Mouse (Mus musculus) Patski (cell line): Measurements from ENCODE around the gene Spn. TPM values are rescaled to one million over a fixed set of nuclear protein-coding genes. Genes with fewer than 3 reads are reported as not detected.

Experiments
- ATAC-seq: fragments of 100-300 bp; one replicate; pipeline ENCODE4 v1.8.0; 2021
- CTCF ChIA-PET: fragments of 350-600 bp; sonication (Branson Sonifier 250); formaldehyde crosslinking; loops from one replicate; lab custom pipeline; 2022; ENCODE audit warnings: inconsistent platforms; lab: Charles Lee
- POLR2A ChIA-PET: fragments of 350-600 bp; sonication (Branson Sonifier 250); formaldehyde crosslinking; loops from one replicate; lab custom pipeline; 2022; ENCODE audit warnings: antibody characterized with exemption, inconsistent platforms; lab: Charles Lee
- DNase-seq: peaks from one replicate; pipeline ENCODE4 v3.0.0-alpha.2; 2011; ENCODE audit warnings: low read depth, low spot score
- H3K27me3 ChIP-seq: fragments of 371-371 bp; one replicate; pipeline ENCODE4 v1.5.1; 2021
- CTCF ChIP-seq: fragments of 100-300 bp; IDR thresholded peaks from one replicate; pipeline ENCODE4 v1.5.1; 2021
- in situ Hi-C: fragments of 300-500 bp; cut with MboI; formaldehyde crosslinking; loops from 3 replicates; pipeline ENCODE4 v1.11.1; 2018; ENCODE audit warnings: low pct_unique_long_range_greater_than_20kb, mixed read lengths
- polyA plus RNA-seq: library from polyadenylated mRNA; unstranded; gene quantifications from one replicate; pipeline ENCODE4 v1.2.3, GENCODE M21; 2021

Gene Spn
- polyA plus RNA-seq, 1 experiment from 2014 or later: 0.21 TPM

DNA sequence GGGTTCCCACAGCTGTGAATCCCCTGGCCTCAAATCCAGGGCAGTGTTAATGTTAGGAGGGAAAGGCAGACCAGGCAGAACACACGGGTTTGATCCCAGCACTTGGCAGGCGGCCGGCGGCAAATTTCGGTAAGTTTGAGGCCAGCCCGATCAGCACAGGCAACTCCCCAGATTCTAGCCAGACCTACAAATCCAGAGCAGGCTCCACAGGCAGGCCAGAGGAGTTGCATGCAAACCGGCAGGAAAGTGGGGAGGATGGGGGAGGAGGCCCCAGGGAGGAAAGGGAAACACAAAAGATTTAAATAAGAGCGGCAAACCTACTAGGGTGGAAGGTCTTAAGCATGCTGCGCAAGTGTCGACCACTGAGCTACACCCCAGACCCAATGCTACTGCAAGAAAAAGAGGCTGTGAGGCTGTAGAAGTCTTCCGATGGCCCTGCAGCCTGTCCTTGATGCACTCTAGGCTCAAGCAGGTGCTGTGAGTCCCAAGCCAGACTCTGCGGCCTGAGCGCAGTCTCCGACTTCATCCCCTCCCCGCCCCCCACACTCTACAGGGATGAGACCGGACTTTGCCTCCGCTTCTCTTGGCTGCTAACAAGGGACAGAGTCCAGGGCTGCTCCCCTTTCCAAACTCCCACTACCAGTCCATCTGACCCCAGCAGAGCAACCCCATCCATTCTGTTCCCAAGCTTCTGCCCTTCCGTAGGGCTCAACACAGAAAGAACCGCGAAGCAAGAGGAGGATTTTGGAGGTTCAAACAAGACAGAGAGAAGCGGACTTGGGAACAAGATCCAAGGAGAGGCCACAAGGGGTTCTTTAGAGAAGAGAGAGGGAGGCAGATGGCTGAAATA lies 16.3 kb downstream of the Spn start:
- ATAC-seq (no peak), DNase-seq (no peak)
- no peaks in the 10 kb centered on the region for H3K27me3 ChIP-seq
- CTCF ChIA-PET: no interaction called here
- POLR2A ChIA-PET: no interaction called here
- in situ Hi-C loops: no loop called here
- no peak for TF ChIP-seq CTCF

GRCm38 (mm10) chr7:127118671-127119445 lies 18.8 kb downstream of the Spn start:
- no peak for TF ChIP-seq CTCF
- ChIA-PET CTCF (interaction anchor here (1.6 kb wide), 1 partner anchor 11 kb away, joined by 6 read pairs; no protein-coding TSS in a partner anchor), POLR2A (no interaction called here)
- ATAC-seq (no peak), DNase-seq (no peak)
- in situ Hi-C loops: no loop called here
- H3K27me3 ChIP-seq: no peaks in the 10 kb centered on the region

DNA sequence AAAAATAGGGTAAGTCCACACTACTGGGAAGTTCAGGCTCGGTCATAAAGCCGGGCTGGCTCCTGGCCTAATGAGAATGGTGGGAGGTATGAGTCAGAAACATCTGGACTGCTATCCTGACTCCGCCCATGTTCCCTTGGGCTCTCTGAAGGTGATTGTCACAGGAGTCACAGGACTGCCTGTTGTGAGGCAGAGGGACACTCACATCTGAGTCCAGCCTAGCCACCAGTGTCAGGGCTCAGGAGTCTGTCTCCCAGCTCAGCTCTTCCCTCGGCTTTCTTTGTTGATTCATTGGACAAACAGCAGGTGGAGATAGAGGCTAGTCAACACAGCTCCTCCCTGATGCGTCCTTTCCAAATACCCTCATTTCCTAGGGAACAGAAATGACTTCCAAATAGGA lies 19.7 kb downstream of the Spn start:
- POLR2A ChIA-PET: no interaction called here
- DNase-seq (no peak), ATAC-seq (no peak)

DNA sequence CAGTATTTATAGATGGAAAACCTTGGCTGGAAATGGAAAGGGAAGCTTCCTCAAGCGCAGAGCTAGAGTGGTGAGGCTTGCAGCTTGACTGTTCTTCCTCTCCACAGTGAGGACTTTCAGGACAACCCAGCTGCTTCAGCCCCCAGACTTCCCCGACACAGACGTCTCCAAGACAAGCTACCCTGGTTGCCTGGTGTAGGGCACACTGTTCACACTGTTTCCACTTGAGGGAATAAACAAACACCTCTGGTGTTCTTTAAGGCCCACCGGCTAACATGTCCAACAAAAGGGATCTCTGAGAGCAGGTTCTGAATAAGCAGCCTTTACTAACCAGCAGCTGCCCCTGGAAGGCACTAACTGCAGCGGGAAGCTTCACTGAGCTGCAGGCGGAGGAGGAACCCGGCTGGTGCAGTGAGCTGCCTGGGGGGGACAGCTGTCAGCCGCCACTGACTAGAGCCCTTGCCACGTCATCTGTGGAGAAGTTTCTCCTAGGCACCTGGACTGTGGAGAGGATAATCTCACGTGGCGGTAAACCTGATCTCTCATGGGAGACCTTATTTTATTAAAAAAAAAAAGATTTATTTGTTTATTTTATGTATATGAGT lies 21.2 kb downstream of the Spn start:
- CTCF ChIA-PET: interaction anchor here (0.9 to 1.4 kb wide), 3 partner anchors 9 to 285 kb away, joined by 3 read pairs; partner anchors contain the start of gene 4930451I11Rik
- TF ChIP-seq CTCF: no peak
- H3K27me3 ChIP-seq: no peaks in the 10 kb centered on the region
- ATAC-seq (no peak), DNase-seq (no peak)
- in situ Hi-C loops: no loop called here
- POLR2A ChIA-PET: interaction anchor here (0.6 kb wide), 1 partner anchor 188 kb away, joined by 5 read pairs; no protein-coding TSS in a partner anchor

More for the DNA sequence above, 19.7 kb downstream of the Spn start:
- peak; percentile 55 for TF ChIP-seq CTCF
- no peaks in the 10 kb centered on the region for H3K27me3 ChIP-seq
- in situ Hi-C loops: no loop called here
- CTCF ChIA-PET: no interaction called here

DNA sequence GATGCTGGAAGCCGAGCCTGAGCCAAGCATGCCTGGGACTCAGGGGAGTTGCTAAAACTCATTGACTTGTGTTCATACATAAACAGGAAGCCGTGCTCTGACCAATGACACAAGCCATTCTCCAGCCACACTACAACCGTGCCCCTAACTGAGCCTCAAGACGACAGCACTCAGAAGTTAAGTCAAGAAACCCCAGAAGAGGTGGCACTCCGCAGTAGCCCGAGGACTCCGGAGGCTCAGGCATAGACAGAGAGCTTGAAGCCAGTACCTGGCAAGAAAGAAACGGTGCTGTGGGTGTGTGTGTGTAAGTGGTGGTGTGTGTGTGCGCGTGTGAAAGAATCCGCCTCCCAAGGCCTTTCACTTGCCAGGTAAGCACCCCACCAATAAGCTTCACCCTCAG lies 22.7 kb downstream of the Spn start:
- CTCF ChIA-PET: interaction anchor here (1.2 to 1.6 kb wide), 4 partner anchors 10 to 68 kb away, joined by 3 to 5 read pairs (median 4); no protein-coding TSS in a partner anchor
- in situ Hi-C loops: loop anchor here (5.0 kb wide), 1 partner anchor 288 kb away; no protein-coding TSS in a partner anchor
- POLR2A ChIA-PET: no interaction called here
- TF ChIP-seq CTCF: no peak
- ATAC-seq: no peak
- no peak for DNase-seq
- no peaks in the 10 kb centered on the region for H3K27me3 ChIP-seq

- POLR2A ChIA-PET: no interaction called here
- no peak for TF ChIP-seq CTCF
- in situ Hi-C loops: loop anchor here (5.0 kb wide), 1 partner anchor 286 kb away; no protein-coding TSS in a partner anchor
- ATAC-seq: no peak
- no peaks in the 10 kb centered on the region for H3K27me3 ChIP-seq
- DNase-seq: no peak
- CTCF ChIA-PET: interaction anchor here (1.2 to 1.6 kb wide), 3 partner anchors 11 to 69 kb away, joined by 3 to 5 read pairs (median 4); no protein-coding TSS in a partner anchor
Measured at GRCm38 (mm10) chr7:127113614-127114259, 23.9 kb downstream of the Spn start.

GRCm38 (mm10) chr7:127112921-127113597 lies 24.6 kb downstream of the Spn start:
- in situ Hi-C loops: loop anchor here (5.0 kb wide), 1 partner anchor 286 kb away; no protein-coding TSS in a partner anchor
- POLR2A ChIA-PET: no interaction called here
- ATAC-seq (no peak), DNase-seq (no peak)
- CTCF ChIA-PET: interaction anchor here (1.2 kb wide), 1 partner anchor 95 kb away, joined by 4 read pairs; the partner anchor contains the start of gene Pagr1a
- no peak for TF ChIP-seq CTCF
- no peaks in the 10 kb centered on the region for H3K27me3 ChIP-seq

- DNase-seq: no peak
- no peak for TF ChIP-seq CTCF
- no peak for ATAC-seq
- in situ Hi-C loops: loop anchor here (5.0 kb wide), 1 partner anchor 285 kb away; no protein-coding TSS in a partner anchor
- no peaks in the 10 kb centered on the region for H3K27me3 ChIP-seq
- POLR2A ChIA-PET: no interaction called here
- CTCF ChIA-PET: interaction anchor here (1.2 kb wide), 1 partner anchor 95 kb away, joined by 4 read pairs; the partner anchor contains the start of gene Pagr1a
Measured at GRCm38 (mm10) chr7:127112251-127112841, 25.3 kb downstream of the Spn start.
